Mouse (Mus musculus): ENCODE measurements around the gene A2m.

A2m gene

GRCm38 (mm10) chr6:121635076-121635475 is at the start of gene A2m:
Gene A2m, plus strand, starts transcription at chr6:121635376.
- DNase-seq (ENCODE audit: low spot score), result no peak

DNA sequence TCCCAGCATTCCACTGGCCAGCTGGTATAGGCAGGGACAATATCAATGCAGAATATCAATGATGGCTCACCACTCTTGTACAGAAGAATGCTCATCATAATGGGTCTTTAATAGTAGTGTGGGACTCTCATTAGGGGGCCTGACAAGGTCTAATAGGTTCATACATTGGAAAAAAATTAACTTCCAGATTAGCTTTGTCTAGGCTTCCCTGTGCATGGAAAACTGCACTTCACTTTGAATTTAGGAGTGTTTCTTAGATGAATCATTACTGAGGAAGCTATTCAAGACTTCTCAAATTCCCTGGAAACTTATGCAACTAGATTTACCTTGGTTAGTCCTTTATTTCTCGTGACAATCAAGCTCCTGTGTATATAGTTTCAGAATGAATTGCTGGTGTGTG is 45.0 kb upstream of the A2m start:
- no peak for DNase-seq (ENCODE audit: low spot score)

DNA sequence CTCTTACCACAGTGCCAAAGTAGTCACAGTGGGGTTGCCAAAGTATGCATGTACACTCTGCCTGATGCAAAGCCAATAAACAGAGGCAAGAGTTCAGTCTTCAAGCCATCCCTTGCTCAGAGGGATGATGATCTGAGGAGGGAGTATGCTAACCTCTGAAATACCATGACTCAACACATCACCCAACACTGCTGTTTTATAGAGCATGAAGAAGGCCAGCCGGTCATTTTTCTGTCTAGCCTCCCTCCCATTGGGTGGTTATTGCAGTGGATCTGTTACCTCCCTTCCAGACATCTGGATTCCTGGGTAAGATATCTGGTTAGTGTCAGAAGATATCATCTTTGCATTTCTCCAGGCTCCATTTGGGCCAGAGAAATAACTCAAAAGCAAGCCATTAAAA is 34.2 kb upstream of the A2m start:
- DNase-seq (ENCODE audit: low spot score), result no peak

- no peak for DNase-seq (ENCODE audit: low spot score)
These were observed 27.3 kb upstream of the A2m start for GRCm38 (mm10) chr6:121607861-121608260.

DNA sequence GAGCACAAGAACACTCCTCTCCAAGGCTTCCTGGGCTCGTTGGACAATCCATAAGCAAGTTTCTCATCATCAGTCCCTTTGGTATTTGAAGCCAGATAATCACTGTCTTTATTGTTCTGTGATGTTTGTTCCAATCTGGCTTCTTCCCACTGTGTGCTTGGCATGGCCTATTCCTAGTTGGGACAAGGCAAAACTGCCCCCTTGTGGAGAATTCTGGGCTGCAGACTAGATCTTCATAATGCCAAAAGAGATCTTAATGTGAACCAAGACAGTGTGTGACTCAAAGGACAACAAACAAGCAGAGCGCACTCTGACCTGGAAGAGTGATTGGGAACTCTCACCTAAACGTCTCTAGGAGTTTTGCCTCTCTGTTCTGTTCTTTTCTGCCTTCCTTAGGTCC is 23.4 kb upstream of the A2m start:
- DNase-seq (ENCODE audit: low spot score), result no peak

DNA sequence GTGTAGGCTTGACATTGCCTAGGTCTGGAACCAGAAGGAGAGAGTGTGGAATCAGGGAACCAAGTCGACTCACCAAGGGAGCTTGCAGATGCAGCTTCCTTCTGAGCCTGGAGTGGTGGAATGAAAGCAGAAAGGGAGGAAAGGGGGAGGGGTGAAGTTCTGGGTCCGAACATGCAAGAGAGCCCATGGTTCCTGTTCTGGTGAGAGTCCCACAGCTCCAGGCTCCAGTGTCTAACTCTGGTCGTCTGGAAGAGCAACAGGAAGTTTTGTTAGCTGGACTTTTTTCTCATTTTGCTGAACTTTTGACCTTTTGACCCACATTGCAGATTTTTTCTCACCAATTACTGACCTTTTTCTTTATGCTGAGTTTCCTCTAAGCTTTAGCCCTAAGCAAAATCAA is 17.7 kb upstream of the A2m start:
- DNase-seq (ENCODE audit: low spot score), result no peak

DNA sequence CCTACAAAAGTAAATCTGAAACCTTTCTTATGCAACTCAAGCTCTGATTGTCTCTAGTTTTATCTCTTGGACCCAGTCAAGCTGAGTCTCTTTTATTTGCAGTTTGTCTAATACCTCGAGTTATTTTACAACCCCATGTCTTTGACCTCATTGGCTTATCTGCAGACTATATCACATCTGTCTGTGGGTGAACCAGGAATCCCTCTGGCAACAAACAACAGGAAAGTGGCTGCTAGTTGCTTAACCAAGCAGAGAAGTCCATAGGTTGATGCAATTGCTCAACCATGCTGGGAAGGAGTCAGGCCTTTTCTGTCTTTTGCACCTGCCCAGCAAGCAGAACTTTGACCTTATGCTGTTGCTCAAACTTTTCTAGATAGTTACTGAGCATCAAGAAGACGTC is 12.7 kb upstream of the A2m start:
- DNase-seq (ENCODE audit: low spot score), result no peak

GRCm38 (mm10) chr6:121634520-121634919 is 656 bp upstream of the A2m start:
- no peak for DNase-seq (ENCODE audit: low spot score)

DNA sequence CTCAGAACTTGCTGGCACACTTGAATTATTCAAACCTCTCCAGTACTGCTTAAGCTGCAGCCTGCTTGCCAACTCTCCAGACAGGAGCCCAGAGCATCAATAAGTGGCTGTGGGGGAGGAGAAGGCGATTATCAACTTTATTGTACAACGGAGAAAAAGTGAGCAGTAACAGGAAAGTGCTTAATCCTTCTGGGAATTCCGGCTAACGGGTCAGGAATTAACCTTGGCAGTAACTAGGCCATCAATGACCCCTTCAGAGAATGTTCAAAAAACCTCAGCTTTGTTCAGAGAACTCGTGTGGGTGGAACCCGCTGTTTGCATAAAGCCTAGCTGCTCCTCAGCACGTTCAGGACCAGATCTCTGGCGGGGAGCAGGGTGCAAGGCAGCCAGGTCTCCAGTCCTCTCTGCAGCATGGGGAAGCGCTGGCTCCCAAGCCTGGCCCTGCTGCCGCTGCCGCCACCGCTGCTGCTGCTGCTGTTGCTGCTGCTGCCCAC is 749 bp downstream of the A2m start:
- DNase-seq (ENCODE audit: low spot score), result no peak

GRCm38 (mm10) chr6:121648499-121648898 is 13.3 kb downstream of the A2m start:
- DNase-seq (ENCODE audit: low spot score), result no peak
